Mouse (Mus musculus): Measurements from ENCODE around the gene Cyp46a1. TPM values are rescaled to one million over a fixed set of nuclear protein-coding genes. Genes with fewer than 3 reads are reported as not detected.

Cyp46a1 gene
- polyA plus RNA-seq, 1 experiment from 2014 or later, result 1.0 TPM

DNA sequence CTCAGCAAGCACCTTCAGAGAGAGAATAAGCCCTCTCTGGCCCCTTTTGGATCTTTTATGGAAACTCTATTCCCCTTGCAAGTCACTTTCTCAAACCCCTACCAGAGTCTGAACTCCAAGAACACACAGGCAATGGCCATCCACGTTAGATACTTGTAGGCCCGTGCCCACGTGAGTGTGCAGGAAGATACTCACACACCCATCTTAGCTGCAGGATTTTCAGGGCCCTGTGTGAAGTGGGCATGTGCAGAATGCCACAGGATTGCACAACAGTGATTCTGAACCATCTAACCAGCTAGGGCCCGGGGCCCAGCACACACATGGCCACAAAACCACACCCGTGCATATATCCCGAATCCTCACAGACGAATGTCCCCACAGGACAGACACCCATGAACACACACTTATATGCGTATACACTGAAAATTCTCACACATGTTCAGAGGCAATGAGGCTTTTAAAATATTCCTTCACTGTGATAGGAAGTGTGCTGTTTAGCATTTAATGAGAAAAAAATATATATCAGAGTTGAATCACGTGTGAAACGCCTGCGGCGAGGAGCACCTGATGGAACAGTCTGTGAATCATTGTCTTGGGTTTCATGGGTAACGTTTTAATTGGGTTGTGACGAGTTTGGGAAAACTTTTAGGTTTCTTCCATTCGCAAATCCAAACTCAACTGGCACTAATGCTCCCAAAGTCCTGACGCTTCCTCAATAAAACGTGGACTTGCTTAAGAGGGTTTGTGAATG is 60.5 kb downstream of the Cyp46a1 start:
- WGBS, result 78% methylated on average over 17 of the region's 17 CpGs
- Histone ChIP-seq H3K27me3 (replicated peaks; ENCODE audit: insufficient read depth, low read length) (no peaks in the 10 kb centered on the region), H3K4me3 (ENCODE audit: low read depth, low read length) (no peak overlapping the region), H3K36me3 (ENCODE audit: insufficient read depth, low read length) (no peaks in the 10 kb centered on the region), H3K9me3 (ENCODE audit: low read length) (no peaks in the 10 kb centered on the region), H3K4me1 (ENCODE audit: insufficient read depth, low read depth, low read length) (peaks cover 7% of the 10 kb centered on the region; the same call in 1 of the 2 replicates), H3K9ac (replicated peaks; ENCODE audit: low read depth) (no peak overlapping the region), H3K27ac (ENCODE audit: low read length) (no peak overlapping the region), H3K4me2 (replicated peaks; ENCODE audit: low read depth, low read length) (no peak overlapping the region)
- no peak for ATAC-seq
- TF ChIP-seq CTCF (IDR thresholded peaks at IDR 0.05), result no peak
- DNase-seq (ENCODE audit: low spot score), result no peak

DNA sequence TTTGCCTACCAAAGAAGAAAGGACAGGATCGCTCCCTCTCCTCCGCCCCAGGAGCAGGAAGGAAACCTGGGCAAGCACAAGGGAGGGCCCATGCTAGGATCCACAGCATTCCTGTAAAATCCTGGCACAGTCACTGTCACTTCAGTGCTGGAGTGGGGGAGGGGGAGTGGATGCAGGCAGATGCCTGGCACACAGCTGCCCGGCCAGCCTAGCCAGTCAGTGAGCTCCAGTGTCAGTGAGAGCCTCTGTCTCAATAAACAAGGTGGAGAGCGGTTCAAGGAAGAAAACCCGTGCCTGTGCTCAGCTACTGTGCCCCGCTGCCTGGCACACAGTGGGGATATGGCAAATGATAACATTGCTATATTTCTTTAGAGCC is 61.1 kb downstream of the Cyp46a1 start:
- H3K27ac ChIP-seq (ENCODE audit: low read length), result no peak overlapping the region
- WGBS, result 64% methylated on average over 6 of the region's 6 CpGs
- TF ChIP-seq EP300 (IDR thresholded peaks at IDR 0.05) (no peak), CTCF (IDR thresholded peaks at IDR 0.05) (no peak)

DNA sequence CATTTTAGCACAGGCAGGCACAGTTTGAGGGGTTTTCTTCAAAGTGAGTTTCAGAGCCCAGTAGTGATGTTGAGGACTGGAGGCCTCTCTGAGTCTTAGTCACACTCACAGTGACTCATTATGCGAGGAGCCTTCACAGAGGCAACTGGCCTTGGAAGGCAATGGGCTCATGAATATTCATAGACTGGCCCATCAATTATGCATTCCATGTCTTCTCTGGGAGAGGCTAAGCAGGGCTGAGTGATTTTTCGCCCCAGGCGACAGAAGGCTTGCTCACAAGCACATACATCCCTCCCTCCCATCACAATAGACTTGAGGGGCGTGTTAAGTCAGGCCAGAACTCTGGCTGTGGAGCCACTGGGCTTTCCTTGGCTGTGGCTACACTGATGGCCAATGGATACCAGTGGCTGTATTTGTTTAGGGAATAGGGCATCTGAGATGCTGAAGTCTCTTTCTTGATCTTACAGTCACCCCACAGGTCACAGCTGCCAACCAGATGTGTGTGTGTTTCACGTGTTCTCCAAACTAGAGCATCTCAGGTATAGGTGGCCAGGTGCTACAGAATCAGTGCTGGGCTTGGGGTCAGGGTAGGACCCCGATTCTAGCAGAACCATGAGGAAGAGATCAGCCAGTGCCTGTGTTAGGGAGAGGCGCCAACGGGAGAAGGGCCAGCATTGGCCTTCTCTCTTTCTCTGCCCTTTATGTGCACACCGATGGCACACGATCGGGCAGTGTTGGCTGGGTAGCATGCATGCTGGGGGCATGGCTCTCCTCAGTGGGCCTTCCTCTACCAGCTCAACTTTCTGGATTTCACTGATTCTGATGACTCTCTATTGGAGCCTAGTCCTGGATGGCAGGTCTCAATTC is 62.1 kb downstream of the Cyp46a1 start:
- no peak overlapping the region for H3K27ac ChIP-seq (ENCODE audit: low read length)
- DNase-seq (ENCODE audit: low spot score), result no peak
- no peak for ATAC-seq

More for the DNA sequence above, 61.1 kb downstream of the Cyp46a1 start:
- H3K4me3 ChIP-seq (ENCODE audit: low read depth, low read length), result no peak overlapping the region
- no peak for ATAC-seq
- no peak for DNase-seq (ENCODE audit: low spot score)
- no peaks in the 10 kb centered on the region for H3K27me3 ChIP-seq (replicated peaks; ENCODE audit: insufficient read depth, low read length)
- no peaks in the 10 kb centered on the region for H3K36me3 ChIP-seq (ENCODE audit: insufficient read depth, low read length)
- no peaks in the 10 kb centered on the region for H3K9me3 ChIP-seq (ENCODE audit: low read length)
- peaks cover 7% of the 10 kb centered on the region; the same call in 1 of the 2 replicates for H3K4me1 ChIP-seq (ENCODE audit: insufficient read depth, low read depth, low read length)
- H3K9ac ChIP-seq (replicated peaks; ENCODE audit: low read depth), result no peak overlapping the region
- no peak overlapping the region for H3K4me2 ChIP-seq (replicated peaks; ENCODE audit: low read depth, low read length)

DNA sequence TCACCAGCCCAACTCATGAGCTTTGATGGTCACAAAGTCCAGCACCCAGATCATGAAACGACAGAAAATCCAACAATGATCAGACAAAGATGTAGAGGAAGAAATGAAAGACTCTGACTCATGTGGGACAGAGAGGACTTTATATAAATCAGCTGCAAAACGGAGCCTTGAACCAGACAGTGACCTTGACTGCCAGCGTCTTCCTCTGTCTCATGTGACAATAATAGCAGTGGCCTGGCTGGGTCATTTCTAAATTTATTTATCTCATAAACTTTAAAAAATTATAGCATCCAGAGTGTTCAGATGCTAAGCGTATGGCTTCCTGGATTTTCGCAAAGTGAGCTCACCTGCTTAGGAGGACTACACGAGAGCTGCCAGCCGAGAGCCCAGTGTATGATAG is 64.5 kb downstream of the Cyp46a1 start:
- Histone ChIP-seq H3K36me3 (ENCODE audit: insufficient read depth, low read length) (no peaks in the 10 kb centered on the region), H3K9ac (replicated peaks; ENCODE audit: low read depth) (no peak overlapping the region), H3K4me3 (ENCODE audit: low read depth, low read length) (no peak overlapping the region), H3K4me1 (ENCODE audit: insufficient read depth, low read depth, low read length) (peaks cover 3% of the 10 kb centered on the region; the same call in 1 of the 2 replicates), H3K27ac (ENCODE audit: low read length) (no peak overlapping the region), H3K9me3 (ENCODE audit: low read length) (no peaks in the 10 kb centered on the region), H3K4me2 (replicated peaks; ENCODE audit: low read depth, low read length) (no peak overlapping the region), H3K27me3 (replicated peaks; ENCODE audit: insufficient read depth, low read length) (no peaks in the 10 kb centered on the region)
- no peak for TF ChIP-seq CTCF (IDR thresholded peaks at IDR 0.05)
- no peak for TF ChIP-seq EP300 (IDR thresholded peaks at IDR 0.05)
- DNase-seq (ENCODE audit: low spot score) (no peak), ATAC-seq (no peak)
- WGBS, result 75% methylated on average over 7 of the region's 7 CpGs

More for the DNA sequence above, 62.1 kb downstream of the Cyp46a1 start:
- Histone ChIP-seq H3K27me3 (replicated peaks; ENCODE audit: insufficient read depth, low read length) (no peaks in the 10 kb centered on the region), H3K36me3 (ENCODE audit: insufficient read depth, low read length) (no peaks in the 10 kb centered on the region), H3K4me2 (replicated peaks; ENCODE audit: low read depth, low read length) (no peak overlapping the region), H3K9me3 (ENCODE audit: low read length) (no peaks in the 10 kb centered on the region), H3K9ac (replicated peaks; ENCODE audit: low read depth) (no peak overlapping the region), H3K4me3 (ENCODE audit: low read depth, low read length) (no peak overlapping the region), H3K4me1 (ENCODE audit: insufficient read depth, low read depth, low read length) (peaks cover 7% of the 10 kb centered on the region; the same call in 1 of the 2 replicates)
- TF ChIP-seq EP300 (IDR thresholded peaks at IDR 0.05), result no peak
- TF ChIP-seq CTCF (IDR thresholded peaks at IDR 0.05), result no peak
- 89% methylated on average over 11 of the region's 11 CpGs for WGBS

DNA sequence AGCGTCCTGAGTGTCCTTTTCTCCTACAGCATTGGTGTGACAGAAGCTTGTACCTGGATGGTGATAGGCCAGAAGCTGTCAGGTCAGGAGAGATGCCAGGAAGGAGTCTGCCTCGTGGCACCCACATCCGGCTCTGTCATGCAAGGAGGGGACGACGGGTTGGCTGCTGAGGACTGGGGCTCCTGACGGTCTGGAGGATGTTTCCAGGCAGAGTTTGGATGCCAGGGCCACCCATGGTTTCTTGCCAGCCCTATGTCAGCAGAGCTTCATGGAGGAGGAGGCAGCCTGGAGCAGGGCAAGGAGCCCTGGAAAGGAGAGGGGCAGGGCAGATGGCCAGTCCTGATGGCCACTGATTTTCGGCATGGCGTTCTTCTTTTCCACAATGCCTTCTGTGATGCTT is 65.0 kb downstream of the Cyp46a1 start:
- ATAC-seq (no peak), DNase-seq (ENCODE audit: low spot score) (no peak)
- no peak overlapping the region for H3K9ac ChIP-seq (replicated peaks; ENCODE audit: low read depth)
- H3K27ac ChIP-seq (ENCODE audit: low read length), result no peak overlapping the region
- no peaks in the 10 kb centered on the region for H3K27me3 ChIP-seq (replicated peaks; ENCODE audit: insufficient read depth, low read length)
- TF ChIP-seq EP300 (IDR thresholded peaks at IDR 0.05), result no peak
- TF ChIP-seq CTCF (IDR thresholded peaks at IDR 0.05), result no peak
- 83% methylated on average over 8 of the region's 8 CpGs for WGBS
- H3K4me2 ChIP-seq (replicated peaks; ENCODE audit: low read depth, low read length), result no peak overlapping the region
- no peaks in the 10 kb centered on the region for H3K4me1 ChIP-seq (ENCODE audit: insufficient read depth, low read depth, low read length)
- no peaks in the 10 kb centered on the region for H3K9me3 ChIP-seq (ENCODE audit: low read length)
- H3K36me3 ChIP-seq (ENCODE audit: insufficient read depth, low read length), result no peaks in the 10 kb centered on the region
- no peak overlapping the region for H3K4me3 ChIP-seq (ENCODE audit: low read depth, low read length)

DNA sequence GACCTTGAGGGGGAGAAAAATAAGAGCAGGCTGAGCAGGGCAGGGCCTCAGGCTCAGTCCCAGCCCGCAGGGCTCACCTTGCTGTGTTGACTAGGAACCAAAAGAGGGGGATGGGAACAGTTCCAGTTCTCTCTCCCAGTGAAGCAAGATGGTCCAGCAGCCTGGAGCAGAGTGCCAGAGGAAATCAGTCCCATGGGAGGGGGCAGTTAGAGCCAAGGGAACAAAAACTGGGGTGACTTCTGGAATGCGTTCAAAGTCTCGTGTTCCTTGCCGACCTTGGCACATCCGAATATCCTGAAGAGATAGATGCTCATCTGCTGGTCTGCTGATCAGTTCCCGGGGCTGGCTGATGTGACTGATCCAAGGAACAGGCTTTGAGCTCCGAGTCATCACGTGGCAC is 66.8 kb downstream of the Cyp46a1 start:
- Histone ChIP-seq H3K4me2 (replicated peaks; ENCODE audit: low read depth, low read length) (no peak overlapping the region), H3K9ac (replicated peaks; ENCODE audit: low read depth) (no peak overlapping the region), H3K27me3 (replicated peaks; ENCODE audit: insufficient read depth, low read length) (no peaks in the 10 kb centered on the region), H3K4me1 (ENCODE audit: insufficient read depth, low read depth, low read length) (no peaks in the 10 kb centered on the region), H3K36me3 (ENCODE audit: insufficient read depth, low read length) (no peaks in the 10 kb centered on the region), H3K27ac (ENCODE audit: low read length) (no peak overlapping the region), H3K4me3 (ENCODE audit: low read depth, low read length) (no peak overlapping the region), H3K9me3 (ENCODE audit: low read length) (no peaks in the 10 kb centered on the region)
- ATAC-seq, result no peak
- 62% methylated on average over 8 of the region's 8 CpGs for WGBS
- no peak for DNase-seq (ENCODE audit: low spot score)
- no peak for TF ChIP-seq CTCF (IDR thresholded peaks at IDR 0.05)
- TF ChIP-seq EP300 (IDR thresholded peaks at IDR 0.05), result no peak
